Mouse (Mus musculus) ovary, postnatal 14 days (tissue): Measurements from ENCODE around the gene Wdr59.
A peak's percentile ranks its signal among the peaks of the same experiment; 100 is the strongest.

ENCODE experiments used
- DNase-seq: peaks from one replicate; pipeline ENCODE4 v3.0.0; 2022; ENCODE audit warnings: low spot score

Gene Wdr59

GRCm38 (mm10) chr8:111491191-111491590, 30.7 kb downstream of the Wdr59 start:
- DNase-seq = no peak

GRCm38 (mm10) chr8:111490034-111490591, 31.8 kb downstream of the Wdr59 start:
- no peak for DNase-seq

GRCm38 (mm10) chr8:111480691-111481090, 41.2 kb downstream of the Wdr59 start:
- no peak for DNase-seq

DNA sequence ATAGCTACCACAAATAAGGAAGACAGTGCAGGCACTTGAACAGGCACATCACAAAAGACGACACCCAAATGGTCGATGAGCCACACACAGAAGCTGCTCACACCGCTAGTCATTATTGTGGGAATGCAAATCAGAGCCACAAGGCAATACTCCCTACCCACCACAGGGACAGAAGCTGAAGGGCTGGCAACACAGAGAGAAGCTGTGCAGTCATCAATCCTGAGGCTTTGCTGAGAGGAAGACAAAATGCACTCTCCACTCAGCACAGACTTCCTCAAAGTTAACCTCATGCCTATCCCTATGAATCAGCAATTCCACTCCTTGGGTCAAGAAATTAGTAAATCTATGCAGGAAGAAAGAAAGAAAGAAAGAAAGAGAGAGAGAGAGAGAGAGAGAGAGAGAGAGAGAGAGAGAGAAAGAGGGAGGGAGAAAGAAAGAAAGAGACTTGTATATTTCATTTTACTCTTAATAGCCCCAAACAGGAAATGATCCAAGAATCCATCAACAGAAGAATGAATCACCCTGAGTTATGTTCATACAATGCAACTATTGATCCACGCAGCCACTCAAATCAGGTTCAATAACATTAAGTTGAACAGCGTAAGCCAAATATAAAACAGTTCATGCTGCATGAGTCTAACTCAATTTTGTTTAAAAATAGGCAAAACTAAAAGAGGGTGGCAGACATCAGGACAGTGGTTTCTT, 44.0 kb downstream of the Wdr59 start:
- no peak for DNase-seq

GRCm38 (mm10) chr8:111471526-111472081, 50.3 kb downstream of the Wdr59 start:
- no peak for DNase-seq

DNA sequence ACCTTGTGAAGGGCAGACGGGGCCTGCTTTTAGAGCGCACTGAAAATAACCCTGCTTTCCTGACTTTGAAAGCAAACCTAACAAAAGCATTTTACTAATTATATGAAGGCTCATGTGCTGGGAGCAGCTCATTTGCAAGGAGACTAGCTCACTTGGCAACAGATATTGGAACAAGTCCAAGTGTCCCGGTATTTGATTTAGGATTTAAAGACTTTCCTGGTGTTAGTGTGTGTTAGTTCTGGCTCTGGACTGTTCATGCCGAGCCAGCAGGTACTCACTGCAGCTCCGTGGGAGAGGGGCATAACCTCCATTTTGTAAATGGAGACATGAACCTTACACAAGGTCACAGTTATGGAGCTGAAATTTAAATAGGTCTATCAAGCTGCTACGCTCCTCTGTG, 52.9 kb downstream of the Wdr59 start:
- DNase-seq = peak; percentile 20

GRCm38 (mm10) chr8:111465341-111465740, 56.6 kb downstream of the Wdr59 start:
- no peak for DNase-seq

DNA sequence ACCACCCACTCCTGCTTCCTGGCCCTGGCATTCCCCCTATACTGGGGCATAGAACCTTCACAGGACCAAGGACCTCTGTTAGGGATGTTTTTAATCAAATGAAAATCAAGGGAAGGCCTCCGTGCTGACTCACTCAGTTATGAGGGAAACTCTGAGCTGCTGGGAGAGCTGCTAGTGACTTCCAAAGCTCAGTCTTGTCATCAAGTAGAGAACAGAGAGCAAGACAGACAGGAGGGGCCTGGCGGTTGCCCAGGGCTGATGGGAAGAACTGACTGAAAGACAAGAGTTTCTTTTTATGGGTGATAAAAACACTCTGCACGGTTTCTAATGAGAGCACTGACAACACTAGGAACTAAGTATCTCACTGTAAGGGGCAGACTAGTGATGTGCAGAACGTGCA, 57.4 kb downstream of the Wdr59 start:
- no peak for DNase-seq

GRCm38 (mm10) chr8:111449671-111450070, 72.2 kb downstream of the Wdr59 start:
- DNase-seq = no peak

GRCm38 (mm10) chr8:111445960-111446660, 75.8 kb downstream of the Wdr59 start:
- no peak for DNase-seq

DNA sequence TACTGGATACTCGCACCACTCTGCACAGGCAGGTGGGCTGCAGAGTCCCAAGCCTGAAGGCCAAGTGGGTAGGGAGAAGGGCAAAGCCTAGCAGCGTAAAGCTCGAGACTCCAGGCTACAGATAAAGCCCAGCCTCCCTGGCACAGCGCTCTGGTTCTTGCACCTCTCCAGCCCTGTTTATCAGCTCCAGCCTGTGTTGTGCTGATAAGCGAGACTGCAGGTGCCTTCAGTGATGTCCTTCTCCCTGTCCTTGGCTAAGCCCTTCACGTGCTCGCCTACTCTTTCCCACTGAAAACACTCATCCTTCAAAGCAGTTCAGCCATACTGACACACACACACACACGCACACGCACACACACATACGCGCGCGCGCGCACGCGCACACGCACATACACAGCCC, 76.3 kb downstream of the Wdr59 start:
- no peak for DNase-seq

GRCm38 (mm10) chr8:111444245-111444644, 77.6 kb downstream of the Wdr59 start:
- no peak for DNase-seq

- DNase-seq = peak; percentile 76
Observed at GRCm38 (mm10) chr8:111439189-111439588, 82.7 kb downstream of the Wdr59 start.

DNA sequence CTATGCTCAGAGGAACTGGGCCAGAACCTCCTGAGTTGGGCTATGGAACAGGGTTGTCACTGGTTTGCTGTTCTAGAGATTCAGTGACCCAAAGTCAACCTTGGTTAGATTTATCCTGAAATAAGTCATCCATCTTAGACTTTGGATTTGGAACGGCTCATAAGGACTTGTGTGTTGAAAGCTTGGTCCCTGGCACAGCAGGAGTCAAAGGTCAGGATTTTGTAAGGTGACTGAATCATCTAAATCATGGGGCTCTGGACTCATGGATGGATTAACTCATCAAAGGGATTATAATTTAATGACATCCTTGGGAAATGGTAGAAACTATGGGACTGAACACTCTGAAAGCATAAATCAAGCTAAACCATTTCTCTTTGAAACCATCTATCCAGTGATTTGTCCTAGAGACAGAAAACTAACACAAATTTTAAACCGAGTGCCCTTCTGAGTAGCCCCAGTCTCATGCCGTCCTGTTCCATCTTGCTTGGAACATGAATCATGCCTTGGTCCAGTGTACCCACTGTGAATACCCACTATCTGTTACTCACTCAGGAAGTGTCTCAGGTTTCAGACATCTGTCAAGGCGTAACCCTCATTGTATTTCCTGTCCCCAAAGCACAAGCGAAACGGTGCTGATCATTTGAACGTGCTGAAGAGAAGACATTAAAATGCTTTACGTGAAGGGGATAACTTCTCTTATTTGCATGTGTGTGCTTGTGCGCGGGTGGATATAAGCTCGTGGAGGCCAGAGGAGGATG, 86.6 kb downstream of the Wdr59 start:
- no peak for DNase-seq

DNA sequence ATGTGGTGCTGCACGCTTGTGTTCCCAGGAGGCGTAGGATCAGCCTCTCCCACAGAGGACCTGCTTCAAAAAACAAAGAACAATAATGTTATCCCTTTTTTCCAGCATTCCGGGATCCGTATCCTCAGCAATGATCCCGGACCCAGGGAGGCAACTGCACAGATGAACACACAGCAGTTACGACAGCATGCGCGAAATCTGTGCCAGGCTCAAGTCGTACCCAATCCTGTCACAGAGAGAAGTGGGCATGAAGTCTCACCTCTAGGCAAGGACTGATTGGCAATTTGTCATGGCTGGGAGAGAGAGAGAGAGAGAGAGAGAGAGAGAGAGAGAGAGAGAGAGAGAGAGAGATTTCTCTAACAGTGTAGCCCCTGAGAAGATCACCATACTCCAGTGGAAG, 97.2 kb downstream of the Wdr59 start:
- DNase-seq = no peak

DNA sequence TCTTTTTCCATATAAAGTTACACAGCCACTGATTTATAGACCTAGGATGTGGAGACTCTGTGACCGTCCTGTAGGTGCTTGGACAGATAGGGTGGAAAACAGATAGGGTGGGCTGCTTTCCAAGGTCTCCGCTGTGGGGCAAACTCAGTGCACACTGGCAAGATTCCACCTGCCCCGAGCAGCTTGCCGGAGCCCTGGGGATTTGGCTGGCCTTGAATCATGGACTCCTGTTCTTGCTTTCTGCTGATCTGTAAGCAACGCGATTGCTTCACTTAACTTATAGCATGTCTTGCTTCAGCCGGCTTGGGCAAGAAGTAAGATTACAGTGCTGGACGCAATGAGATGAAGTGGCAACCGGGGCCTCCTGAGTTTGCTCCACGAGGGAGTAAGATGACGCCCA, 97.7 kb downstream of the Wdr59 start:
- no peak for DNase-seq

- no peak for DNase-seq
Observed at GRCm38 (mm10) chr8:111422614-111423013, 99.3 kb downstream of the Wdr59 start.

- no peak for DNase-seq
Observed at GRCm38 (mm10) chr8:111419171-111419570, 102.7 kb downstream of the Wdr59 start.

GRCm38 (mm10) chr8:111418601-111419000, 103.3 kb downstream of the Wdr59 start:
- DNase-seq = no peak

GRCm38 (mm10) chr8:111417222-111417621, 104.7 kb downstream of the Wdr59 start:
- no peak for DNase-seq

DNA sequence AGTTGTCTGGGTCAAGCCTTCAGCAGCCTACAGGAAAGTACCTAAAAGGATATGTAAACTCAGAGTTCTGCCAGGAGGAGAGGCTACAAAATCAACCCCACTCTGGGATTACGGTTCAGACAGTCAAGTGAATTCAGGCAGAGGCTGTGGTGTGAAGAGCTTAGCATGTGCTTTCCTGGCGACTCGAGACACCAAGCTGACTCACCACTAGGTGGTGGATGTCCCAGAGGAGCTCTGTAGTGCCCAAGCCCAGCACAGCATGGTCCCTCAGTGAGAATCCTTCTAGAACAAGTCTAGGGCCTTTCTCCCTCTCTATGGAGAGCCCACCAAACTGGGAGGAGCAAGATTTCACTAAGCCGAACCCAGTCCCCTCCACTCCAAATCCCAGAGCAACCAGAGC, 118.5 kb downstream of the Wdr59 start:
- no peak for DNase-seq
